Mouse (Mus musculus) left cerebral cortex, postnatal 14 days (tissue): ENCODE data around the gene Cldn1. TPM values are rescaled to one million over a fixed set of nuclear protein-coding genes. Genes with fewer than 3 reads are reported as not detected.

ENCODE experiments used
- DNase-seq, 2 experiments: peaks; one replicate each; pipeline ENCODE4 v3.0.0; 2021 to 2022; ENCODE audit warnings: low spot score in 2 of 2, mixed read lengths in 1 of 2
- intact Hi-C: fragments of 180-260 bp; cut with DNase I; formaldehyde crosslinking; loops from one replicate; pipeline ENCODE4 v1.15.1; 2025
- total RNA-seq, 2 experiments: library from RNA; stranded (reverse); gene quantifications; 2 replicates each; pipeline ENCODE4 v1.2.3; 2021

Cldn1 gene
- total RNA-seq, 2 experiments from 2014 or later = 2.5 to 3.1 TPM

GRCm38 (mm10) chr16:26316281-26316680, 55.4 kb downstream of the Cldn1 start:
- DNase-seq = no peak
- intact Hi-C loops = no loop called here

- intact Hi-C loops = no loop called here
Observed at GRCm38 (mm10) chr16:26314815-26315214, 56.8 kb downstream of the Cldn1 start.

GRCm38 (mm10) chr16:26309402-26309801, 62.2 kb downstream of the Cldn1 start:
- DNase-seq = no peak
- intact Hi-C loops = no loop called here

More at GRCm38 (mm10) chr16:26314815-26315214, 56.8 kb downstream of the Cldn1 start:
- peak; percentile 25 to 39 for DNase-seq

Other genes with a start within 250 kb of the Cldn1 start
- not detected for gene Cldn16, start 91.3 kb upstream of the Cldn1 start, total RNA-seq
- not detected for gene Tmem207, start 154.9 kb upstream of the Cldn1 start, total RNA-seq
- gene Il1rap, start 209.9 kb upstream of the Cldn1 start, total RNA-seq = 10 to 100 TPM; 27.6 TPM